Mouse (Mus musculus) testis, postnatal 14 days (tissue): ENCODE data around the gene Arrdc3.
"Not testable (repeated sequence)": the region's sequence is repeated elsewhere in the genome, so short reads cannot be mapped to it uniquely, and the experiment has no call there.

Source experiments
- DNase-seq: peaks from one replicate; pipeline ENCODE4 v3.0.0; 2021; ENCODE audit warnings: low spot score

Gene Arrdc3

DNA sequence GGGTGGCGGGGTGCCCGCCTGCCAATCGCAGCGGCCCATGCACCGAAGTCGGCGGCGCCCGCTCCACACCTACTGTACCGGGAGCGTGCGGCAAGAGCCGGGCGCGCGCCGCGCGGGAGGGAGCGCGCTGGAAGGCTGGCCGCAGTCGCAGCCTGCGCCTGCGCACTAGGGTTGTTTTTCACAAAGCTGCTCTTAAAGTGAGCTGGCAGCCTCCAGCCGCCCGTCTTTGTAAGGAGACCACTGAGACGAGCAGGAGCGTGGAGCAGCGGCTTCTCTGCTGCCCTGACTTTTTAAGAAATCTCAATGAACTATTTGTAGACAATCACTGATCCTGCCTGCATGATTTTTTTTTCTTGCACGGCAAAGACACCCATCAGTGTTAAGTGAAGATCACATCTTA is at the start of gene Arrdc3:
TSS of gene Arrdc3 (plus strand) at position 195 of the 400 bp plus-strand sequence.
- DNase-seq = peak; percentile 93

- no peak for DNase-seq
Measured at GRCm38 (mm10) chr13:80862215-80862614, 21.0 kb upstream of the Arrdc3 start.

GRCm38 (mm10) chr13:80864195-80864594 is 19.0 kb upstream of the Arrdc3 start:
- DNase-seq = no peak

GRCm38 (mm10) chr13:80875126-80875525 is 8.1 kb upstream of the Arrdc3 start:
- no peak for DNase-seq

GRCm38 (mm10) chr13:80880756-80881155 is 2.4 kb upstream of the Arrdc3 start:
- no peak for DNase-seq

- peak; percentile 33 for DNase-seq
Measured at GRCm38 (mm10) chr13:80881722-80882500, 1.3 kb upstream of the Arrdc3 start.

- DNase-seq = no peak
Measured at GRCm38 (mm10) chr13:80882716-80883135, 458 bp upstream of the Arrdc3 start.

DNA sequence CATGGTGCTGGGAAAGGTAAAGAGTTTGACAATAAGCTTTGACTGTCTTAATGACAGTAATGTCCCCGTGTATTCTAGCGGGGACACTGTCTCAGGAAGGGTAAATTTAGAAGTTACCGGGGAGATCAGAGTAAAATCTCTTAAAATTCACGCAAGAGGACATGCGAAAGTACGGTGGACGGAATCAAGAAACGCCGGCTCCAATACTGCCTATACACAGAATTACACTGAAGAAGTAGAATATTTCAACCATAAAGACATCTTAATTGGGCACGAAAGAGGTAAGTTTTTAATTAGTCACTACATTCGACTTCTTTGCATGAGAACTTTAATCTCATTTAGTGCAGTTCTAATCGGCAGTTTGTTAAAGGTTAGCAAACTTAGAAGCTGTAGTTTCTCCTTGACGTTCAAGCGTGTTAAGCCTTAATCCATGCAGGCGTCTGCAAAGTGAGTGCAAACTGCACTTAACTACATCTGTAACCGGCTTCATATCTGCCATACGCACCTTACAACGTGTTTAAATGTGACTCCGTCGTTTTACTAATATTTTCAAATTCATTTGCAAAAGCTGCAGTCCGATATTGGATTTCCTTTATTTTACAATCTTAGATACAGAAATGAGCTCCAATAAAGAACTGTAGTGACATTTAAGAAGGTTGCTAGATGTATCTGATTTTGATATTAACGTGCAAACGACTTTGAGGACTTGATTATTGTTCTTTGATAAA is 629 bp downstream of the Arrdc3 start:
- DNase-seq = no peak

DNA sequence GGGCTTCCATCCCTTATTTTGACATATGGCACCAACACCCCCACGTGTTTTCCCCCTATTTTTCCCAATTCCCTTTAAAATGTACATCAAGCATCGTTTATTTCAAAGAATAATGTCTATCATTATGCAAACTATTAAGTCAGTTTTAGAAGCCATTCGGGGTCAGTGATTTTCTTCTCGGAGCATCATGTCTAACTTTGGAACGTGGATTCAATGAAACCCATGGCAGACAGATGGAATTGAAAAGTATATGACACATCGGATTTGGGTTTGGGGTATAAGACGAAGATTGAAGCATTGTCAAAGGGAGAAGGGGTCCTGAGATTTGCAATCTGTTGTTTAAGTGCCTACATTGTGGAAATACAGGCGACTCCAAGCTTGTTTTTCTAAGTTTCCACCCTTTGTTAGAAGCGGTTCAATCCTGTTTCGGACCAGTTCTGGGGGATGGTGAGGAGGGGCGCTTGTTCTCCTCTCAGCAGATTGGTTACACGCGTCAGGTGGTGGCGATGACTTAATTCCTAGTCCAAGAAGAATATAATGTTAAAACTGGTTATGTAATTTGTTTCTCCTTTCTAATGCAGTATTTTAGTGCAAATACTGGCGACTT is 1.3 kb downstream of the Arrdc3 start:
- peak; percentile 80 for DNase-seq

DNA sequence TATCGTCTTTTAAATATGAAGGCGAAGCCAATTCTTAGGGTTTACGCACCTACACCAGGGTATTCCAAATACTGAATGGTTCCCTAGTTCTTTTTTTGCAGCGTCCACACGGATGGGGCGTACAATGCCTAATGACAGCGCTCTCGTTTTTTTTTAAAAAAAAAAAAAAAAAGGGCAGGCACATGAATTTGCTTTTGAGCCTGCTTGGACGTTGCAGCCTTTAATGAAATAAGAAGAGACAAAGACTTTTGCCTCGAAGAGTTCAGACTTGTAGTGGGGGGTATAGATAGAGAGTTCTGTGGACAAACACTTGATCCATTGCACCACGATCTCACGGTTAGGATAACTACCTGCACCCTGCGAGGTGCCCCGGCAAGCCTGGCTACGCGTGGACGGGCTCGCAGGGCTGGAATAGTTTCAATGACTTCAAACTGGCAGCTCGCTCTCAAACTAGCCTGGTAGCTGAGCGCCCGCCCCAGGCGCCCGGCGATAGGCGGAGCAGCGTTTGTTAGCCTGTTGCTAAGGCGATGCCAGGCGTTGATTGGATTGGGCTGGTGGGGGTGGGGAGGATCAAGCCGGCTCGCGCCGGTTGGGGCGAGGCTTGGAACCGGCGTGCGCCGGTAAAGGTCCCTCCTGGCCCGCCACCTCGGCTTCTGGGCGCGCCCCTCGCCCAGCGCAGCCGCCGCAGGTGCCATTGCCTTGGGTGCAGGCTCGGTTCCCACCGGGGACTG is 2.1 kb downstream of the Arrdc3 start:
- peak; percentile 95 for DNase-seq

DNA sequence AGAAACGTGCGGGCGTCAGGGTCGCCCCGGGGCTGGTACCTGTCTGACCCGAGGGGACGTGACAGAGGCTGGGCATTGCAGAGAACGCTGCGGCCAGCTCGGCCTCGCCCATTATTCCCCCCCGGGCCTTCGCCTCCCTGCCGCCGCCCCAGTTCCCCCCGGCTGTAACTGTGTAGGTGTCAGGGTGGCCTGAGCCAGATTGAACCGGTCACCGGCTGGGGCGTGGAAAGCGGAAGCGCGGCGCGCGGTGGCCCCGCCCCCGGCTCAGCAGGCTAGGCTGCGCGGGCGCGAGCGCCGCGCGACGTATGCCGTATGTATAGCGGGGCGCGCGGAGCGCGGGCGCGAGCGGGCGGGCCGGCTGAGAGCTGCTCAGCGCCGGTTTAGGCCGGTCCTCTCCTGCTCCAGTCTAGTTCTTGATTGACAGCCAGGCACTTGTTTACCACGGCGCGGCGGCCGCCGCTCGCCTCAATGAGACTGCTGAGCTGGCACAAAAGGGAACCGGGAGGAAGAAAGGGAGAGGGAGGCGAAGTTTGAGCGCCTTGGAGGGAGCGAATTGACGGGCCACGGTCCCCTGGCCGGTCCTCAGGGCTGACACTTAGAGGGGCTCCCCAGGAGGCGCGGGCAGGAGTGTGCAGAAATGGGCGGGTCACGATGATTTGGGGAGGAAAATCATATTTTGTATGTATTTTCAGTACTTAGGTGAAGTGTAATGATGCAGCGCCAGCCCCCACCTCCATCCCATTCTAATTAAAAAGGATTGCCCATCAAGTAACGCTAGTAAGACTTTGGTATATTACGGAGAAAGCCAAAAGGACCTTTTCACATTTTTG is 2.9 kb downstream of the Arrdc3 start:
- peak; percentile 94 for DNase-seq

DNA sequence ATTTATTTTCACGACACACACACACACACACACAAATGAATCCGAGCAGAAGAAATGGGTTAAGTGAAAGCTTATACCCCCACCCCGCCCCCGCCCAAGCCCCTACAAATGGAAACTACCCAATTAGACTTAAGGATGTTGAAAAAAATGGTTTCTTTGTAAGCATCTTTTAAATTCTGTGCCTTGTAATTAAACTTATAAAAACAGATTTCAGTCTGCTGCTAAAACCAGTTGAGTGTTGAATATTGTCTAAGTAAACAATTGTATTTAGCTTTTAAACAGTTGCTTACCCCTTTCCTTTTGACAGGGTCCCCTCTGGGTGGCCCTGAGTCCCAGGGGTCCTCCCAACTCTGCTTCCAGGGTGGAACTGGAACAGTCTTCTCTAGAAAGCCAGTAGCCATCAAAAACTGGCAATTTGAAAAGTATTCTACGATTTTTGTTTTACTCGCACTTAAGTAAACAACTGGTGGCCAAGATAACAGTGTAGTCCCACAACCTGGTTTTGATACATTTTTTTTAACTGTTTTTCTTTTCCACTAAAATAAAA is 3.6 kb downstream of the Arrdc3 start:
- no peak for DNase-seq

GRCm38 (mm10) chr13:80887842-80888241 is 4.7 kb downstream of the Arrdc3 start:
- no peak for DNase-seq

DNA sequence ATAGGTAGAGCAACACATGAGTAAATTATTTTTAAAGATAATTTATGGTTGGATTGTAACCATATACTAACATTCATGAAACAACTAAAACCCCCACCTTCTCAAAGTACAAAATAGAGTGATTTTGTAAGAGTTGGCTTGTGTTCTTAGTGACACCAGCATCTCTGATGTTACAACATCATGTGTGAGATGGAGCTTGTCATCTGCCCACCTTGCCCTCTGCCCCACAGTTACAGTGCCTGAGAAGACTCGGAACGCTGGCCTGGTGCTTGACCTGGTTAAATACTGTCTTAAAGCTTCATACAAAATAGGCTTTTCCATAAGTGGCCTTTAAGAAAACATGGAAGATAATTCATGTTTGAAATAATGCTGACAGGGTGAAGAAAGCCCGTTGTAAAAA is 11.7 kb downstream of the Arrdc3 start:
- not testable (repeated sequence) for DNase-seq

DNA sequence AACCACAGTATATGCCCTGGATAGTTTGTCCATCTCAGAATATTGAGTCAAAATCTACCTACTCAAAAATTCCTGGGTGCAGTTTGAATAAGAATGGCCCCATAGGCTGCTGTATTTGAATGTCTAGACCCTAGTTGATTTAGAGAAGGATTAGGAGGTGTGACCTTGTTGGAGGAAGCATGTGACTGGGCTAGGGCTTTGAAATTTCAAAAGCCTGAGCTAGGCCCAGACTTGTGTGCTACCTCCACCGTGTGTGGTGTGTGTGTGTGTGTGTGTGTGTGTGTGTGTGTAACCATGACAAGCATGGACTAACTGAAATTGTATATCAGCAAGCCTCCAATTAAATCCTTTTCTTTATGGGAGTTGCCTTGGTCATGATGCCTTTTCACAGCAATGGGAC is 14.2 kb downstream of the Arrdc3 start:
- no peak for DNase-seq

- no peak for DNase-seq
Measured at GRCm38 (mm10) chr13:80898095-80898494, 14.9 kb downstream of the Arrdc3 start.

DNA sequence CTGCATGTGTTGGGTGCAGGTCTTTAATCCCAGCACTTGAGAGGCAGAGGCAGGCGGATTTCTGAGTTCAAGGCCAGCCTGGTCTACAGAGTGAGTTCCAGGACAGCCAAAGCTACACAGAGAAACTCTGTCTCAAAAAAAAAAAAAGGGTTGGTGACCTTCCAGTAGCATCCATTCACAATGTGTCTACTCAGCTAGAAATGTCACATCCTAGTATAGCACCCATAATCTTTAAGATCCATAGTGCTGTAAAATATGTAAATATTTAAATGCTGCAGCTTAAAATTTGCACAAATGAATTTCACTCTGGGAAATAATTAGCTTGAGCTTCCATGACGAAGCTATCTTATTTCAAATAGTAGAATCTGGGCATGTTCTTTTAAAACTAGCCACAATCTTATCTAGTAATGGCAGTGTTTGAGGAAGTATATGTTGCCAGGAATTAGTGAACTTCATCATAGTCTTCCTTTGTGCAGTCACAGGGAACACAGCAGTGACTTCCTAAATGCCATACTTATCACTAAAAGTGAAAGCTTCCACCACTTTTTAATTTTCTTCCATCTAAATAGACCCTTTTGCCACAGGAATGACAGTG is 16.3 kb downstream of the Arrdc3 start:
- DNase-seq = no peak

DNA sequence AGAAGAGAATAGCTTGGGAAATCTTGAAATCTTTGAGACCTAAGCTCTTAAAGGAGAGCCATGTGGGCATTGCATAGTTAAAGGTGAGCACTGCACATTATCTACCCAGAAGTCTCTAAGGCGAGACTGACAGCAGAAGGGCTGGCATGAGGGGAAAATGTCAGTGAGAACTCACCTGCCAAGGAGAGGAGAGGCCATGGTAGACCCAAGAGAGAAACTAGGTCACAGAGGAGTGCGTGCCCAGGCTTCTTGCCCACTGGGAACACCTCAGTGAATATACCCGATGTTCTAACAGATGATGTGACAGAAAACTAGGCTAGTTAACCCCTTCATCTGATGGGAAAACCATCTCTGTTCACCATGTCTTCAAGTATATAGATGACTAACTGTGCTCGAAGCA is 18.2 kb downstream of the Arrdc3 start:
- no peak for DNase-seq

- DNase-seq = no peak
Measured at GRCm38 (mm10) chr13:80902796-80903195, 19.6 kb downstream of the Arrdc3 start.

DNA sequence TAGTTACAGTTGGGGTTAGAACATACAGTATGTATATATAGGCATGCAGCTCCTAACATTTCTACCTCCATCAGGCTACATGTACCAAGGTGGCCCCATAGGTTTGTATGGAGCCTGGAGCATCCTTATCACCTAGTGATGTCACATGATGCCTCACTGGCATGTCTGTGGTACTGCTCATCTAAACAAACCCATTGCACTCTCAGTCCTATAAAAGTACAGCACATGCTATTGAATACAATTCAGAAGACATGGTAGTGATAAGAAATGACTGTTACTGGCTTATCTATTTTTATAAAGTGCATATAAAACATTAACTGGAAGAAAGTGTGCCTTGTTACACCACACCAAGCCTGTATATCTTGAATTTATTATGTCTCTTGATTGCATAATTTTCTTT is 30.2 kb downstream of the Arrdc3 start:
- DNase-seq = no peak

GRCm38 (mm10) chr13:80920939-80921338 is 37.8 kb downstream of the Arrdc3 start:
- no peak for DNase-seq
